Mouse (Mus musculus) liver, embryonic 11.5 days (tissue): ENCODE results near the gene Schip1. TPM values are rescaled to one million over a fixed set of nuclear protein-coding genes. Genes with fewer than 3 reads are reported as not detected.

Experiments
- ATAC-seq: fragments of 200-750 bp; cut with Nextera tagmentation; replicated peaks from 2 replicates; pipeline ENCODE4 v1.8.0; 2017; ENCODE audit warnings: moderate number of reproducible peaks, mild to moderate bottlenecking, moderate TSS enrichment, moderate library complexity; ENCODE audit not compliant: low FRiP score
- DNase-seq: peaks from one replicate; pipeline ENCODE4 v3.0.0-alpha.2; 2017; ENCODE audit warnings: low spot score
- H3K27ac ChIP-seq: fragments of 300-500 bp; sonication (generic); 2 replicates; pipeline ENCODE4 v1.5.1; 2014; ENCODE audit warnings: mild to moderate bottlenecking, low read depth, low read length, control low read depth
- H3K27me3 ChIP-seq: fragments of 300-500 bp; sonication (generic); replicated peaks from 2 replicates; pipeline ENCODE4 v1.6.1; 2014; ENCODE audit warnings: low read length, mixed read lengths; ENCODE audit not compliant: control insufficient read depth, insufficient read depth
- H3K36me3 ChIP-seq: fragments of 300-500 bp; sonication (generic); 2 replicates; pipeline ENCODE4 v1.6.1; 2014; ENCODE audit warnings: mild to moderate bottlenecking, low read length, moderate library complexity, mixed read lengths; ENCODE audit not compliant: control insufficient read depth, insufficient read depth
- H3K4me1 ChIP-seq: fragments of 300-500 bp; sonication (generic); replicated peaks from 2 replicates; pipeline ENCODE4 v1.6.1; 2014; ENCODE audit warnings: low read length, mixed read lengths; ENCODE audit not compliant: control insufficient read depth, insufficient read depth
- H3K4me2 ChIP-seq: fragments of 300-500 bp; sonication (generic); 2 replicates; pipeline ENCODE4 v1.6.1; 2014; ENCODE audit warnings: mild to moderate bottlenecking, control low read depth, moderate library complexity
- H3K4me3 ChIP-seq: fragments of 300-500 bp; sonication (generic); 2 replicates; pipeline ENCODE4 v1.5.1; 2014; ENCODE audit warnings: low read depth, low read length, control low read depth
- H3K9ac ChIP-seq: fragments of 300-500 bp; sonication (generic); 2 replicates; pipeline ENCODE4 v1.6.1; 2014; ENCODE audit warnings: low read depth, low read length, control low read depth
- H3K9me3 ChIP-seq: fragments of 300-500 bp; sonication (generic); 2 replicates; pipeline ENCODE4 v1.6.1; 2016; ENCODE audit warnings: low read length, inconsistent platforms, mixed read lengths; ENCODE audit not compliant: control insufficient read depth
- WGBS: fragments of 180-500 bp; shearing (Covaris S2); extraction: QIAGEN DNeasy Blood & Tissue Kit; methylation state at CpG from one replicate; pipeline ENCODE4 v1.1.7; 2014; 5-methylcytosine and 5-hydroxymethylcytosine counted together
- polyA plus RNA-seq: library from polyadenylated mRNA; unstranded; fragments of >200 nt; fragmentation: Nextera tagmentation; extraction: Ambion mirVana; gene quantifications from 2 replicates; pipeline ENCODE4 v1.2.1, GENCODE M21; 2014

Schip1 gene
- polyA plus RNA-seq, 1 experiment from 2014 or later: 10.6 TPM

DNA sequence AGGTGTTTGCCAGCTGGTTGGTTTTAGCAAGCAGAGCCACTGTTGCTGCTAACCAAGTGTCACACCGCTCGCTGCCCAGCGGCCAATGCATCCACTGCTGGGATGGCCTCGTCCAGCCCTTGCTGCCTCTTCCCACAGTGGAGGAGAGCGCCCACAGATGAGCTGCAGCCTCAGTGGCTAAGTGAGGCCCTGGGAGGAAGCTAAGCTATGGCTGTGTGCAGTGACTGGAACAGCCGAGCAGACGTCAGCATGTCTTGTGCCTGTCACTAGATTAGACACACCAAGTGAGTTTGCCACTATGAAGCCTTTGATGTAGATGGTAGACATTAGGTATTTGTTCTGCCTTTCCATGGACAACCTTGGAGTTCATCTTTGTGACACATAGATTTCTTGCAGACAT is 480.2 kb downstream of the Schip1 start:
- H3K27me3 ChIP-seq: no peaks in the 10 kb centered on the region
- WGBS: 77% methylated on average over 7 of the region's 7 CpGs
- no peaks in the 10 kb centered on the region for H3K9me3 ChIP-seq
- H3K36me3 ChIP-seq: no peaks in the 10 kb centered on the region
- no peak overlapping the region for H3K4me3 ChIP-seq
- DNase-seq: no peak
- no peak overlapping the region for H3K27ac ChIP-seq
- no peak for ATAC-seq
- no peak overlapping the region for H3K9ac ChIP-seq
- H3K4me1 ChIP-seq: no peaks in the 10 kb centered on the region; the same call in 1 of the 2 replicates
- no peak overlapping the region for H3K4me2 ChIP-seq

DNA sequence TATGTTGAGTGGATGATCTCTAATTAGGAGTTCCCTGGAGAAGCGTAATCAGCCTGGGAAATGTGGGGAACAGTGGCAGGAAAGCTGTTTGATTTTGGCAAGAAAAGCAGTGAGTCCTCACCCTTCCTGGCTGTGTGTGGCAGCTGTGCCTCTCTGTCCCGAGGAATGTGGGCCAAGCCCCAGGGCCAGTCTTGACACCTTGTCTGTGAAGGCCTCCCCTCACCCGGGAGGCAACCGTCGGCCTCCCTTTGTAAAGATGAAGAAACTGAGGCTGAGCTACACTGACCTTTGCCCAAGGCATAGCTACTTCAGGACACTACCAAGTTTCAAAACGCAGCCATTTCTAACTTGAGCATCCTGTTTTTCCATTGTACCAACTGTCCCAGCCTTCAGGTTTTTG is 481.3 kb downstream of the Schip1 start:
- Histone ChIP-seq H3K4me1 (no peaks in the 10 kb centered on the region; the same call in none of the 2 replicates), H3K27ac (no peak overlapping the region), H3K36me3 (no peaks in the 10 kb centered on the region), H3K4me2 (no peak overlapping the region), H3K9me3 (no peaks in the 10 kb centered on the region), H3K9ac (no peak overlapping the region), H3K4me3 (no peak overlapping the region), H3K27me3 (no peaks in the 10 kb centered on the region)
- DNase-seq (no peak), ATAC-seq (no peak)
- 69% methylated on average over 6 of the region's 6 CpGs for WGBS

DNA sequence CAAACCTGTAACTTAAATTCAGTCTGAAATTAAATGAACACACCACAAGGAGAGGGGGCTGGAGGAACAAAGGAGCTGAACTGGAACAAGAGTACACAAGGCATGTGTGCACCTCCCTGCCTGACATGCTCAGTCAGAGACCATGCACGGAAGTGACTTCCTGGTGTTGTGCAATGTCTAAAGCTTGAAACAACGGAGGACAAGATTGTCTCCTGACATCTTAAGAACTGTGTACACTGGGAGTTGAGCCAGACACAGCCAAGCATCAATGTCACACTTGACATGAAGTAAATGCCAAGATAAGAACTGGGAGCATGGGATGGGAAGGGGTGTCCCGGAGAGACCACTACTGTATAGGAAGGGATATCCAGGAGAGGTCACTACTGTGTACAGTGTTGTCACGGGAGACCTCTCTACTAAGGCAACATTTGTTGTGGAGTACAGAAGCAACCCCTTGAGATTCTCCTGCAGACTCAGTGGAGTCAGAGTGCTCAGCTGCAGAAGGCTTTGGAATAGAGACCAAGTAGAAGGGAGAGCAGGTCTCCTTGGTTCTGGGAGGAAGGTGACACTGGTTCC is 490.6 kb downstream of the Schip1 start:
- H3K4me2 ChIP-seq: no peak overlapping the region
- no peaks in the 10 kb centered on the region for H3K36me3 ChIP-seq
- WGBS: 47% methylated on average over 4 of the region's 4 CpGs
- H3K9me3 ChIP-seq: no peaks in the 10 kb centered on the region
- DNase-seq (no peak), ATAC-seq (no peak)
- no peak overlapping the region for H3K27ac ChIP-seq
- H3K27me3 ChIP-seq: no peaks in the 10 kb centered on the region
- no peak overlapping the region for H3K9ac ChIP-seq
- no peak overlapping the region for H3K4me3 ChIP-seq
- H3K4me1 ChIP-seq: no peaks in the 10 kb centered on the region; the same call in 1 of the 2 replicates

DNA sequence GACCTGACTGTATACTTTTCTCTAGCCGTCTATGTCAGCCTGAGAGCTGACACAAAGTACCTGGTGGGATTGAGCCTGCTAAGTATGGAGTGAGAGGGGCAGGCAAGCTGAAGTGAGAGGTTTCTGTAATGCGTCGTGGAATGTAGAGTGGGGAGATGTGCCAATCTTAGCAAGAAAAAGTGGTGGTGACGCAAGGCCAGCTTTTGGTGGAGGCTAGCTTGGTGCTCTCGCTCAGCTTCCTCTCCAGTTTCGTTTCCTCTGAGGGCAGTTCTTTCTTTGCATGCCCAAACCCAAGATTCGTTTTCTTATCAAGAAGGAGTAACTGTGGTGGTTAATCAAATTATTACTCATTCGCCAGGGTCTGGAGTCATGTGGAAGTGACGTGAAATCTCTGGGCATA is 492.3 kb downstream of the Schip1 start:
- DNase-seq (no peak), ATAC-seq (no peak)
- no peaks in the 10 kb centered on the region for H3K9me3 ChIP-seq
- 75% methylated on average over 9 of the region's 9 CpGs for WGBS
- H3K36me3 ChIP-seq: no peaks in the 10 kb centered on the region
- H3K4me1 ChIP-seq: no peaks in the 10 kb centered on the region; the same call in 1 of the 2 replicates
- H3K27ac ChIP-seq: no peak overlapping the region
- no peak overlapping the region for H3K4me2 ChIP-seq
- no peak overlapping the region for H3K9ac ChIP-seq
- H3K27me3 ChIP-seq: no peaks in the 10 kb centered on the region
- no peak overlapping the region for H3K4me3 ChIP-seq

DNA sequence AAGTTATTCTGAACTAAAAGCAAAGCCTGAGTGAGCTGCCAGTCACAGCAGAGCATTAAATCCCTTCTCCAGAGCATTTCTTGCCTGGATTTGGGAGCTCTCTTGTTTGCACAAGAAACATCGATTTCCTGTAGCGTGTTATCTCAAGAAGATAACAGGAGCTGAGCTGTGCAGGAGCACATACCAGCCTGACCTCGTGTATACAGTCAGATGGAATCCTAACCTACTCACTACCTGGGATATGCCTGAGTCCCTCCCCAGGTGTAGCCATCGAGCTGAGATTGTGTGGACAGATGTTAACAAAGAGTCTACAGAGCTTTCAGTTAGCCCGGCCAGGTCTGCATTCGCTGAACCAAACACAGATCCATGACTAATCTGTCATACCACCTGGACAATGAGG is 494.1 kb downstream of the Schip1 start:
- no peaks in the 10 kb centered on the region; the same call in 1 of the 2 replicates for H3K4me1 ChIP-seq
- no peaks in the 10 kb centered on the region for H3K36me3 ChIP-seq
- DNase-seq: no peak
- no peak overlapping the region for H3K27ac ChIP-seq
- no peak overlapping the region for H3K4me2 ChIP-seq
- WGBS: 51% methylated on average over 6 of the region's 6 CpGs
- no peak overlapping the region for H3K4me3 ChIP-seq
- ATAC-seq: no peak
- no peaks in the 10 kb centered on the region for H3K27me3 ChIP-seq
- no peak overlapping the region for H3K9ac ChIP-seq
- H3K9me3 ChIP-seq: no peaks in the 10 kb centered on the region

DNA sequence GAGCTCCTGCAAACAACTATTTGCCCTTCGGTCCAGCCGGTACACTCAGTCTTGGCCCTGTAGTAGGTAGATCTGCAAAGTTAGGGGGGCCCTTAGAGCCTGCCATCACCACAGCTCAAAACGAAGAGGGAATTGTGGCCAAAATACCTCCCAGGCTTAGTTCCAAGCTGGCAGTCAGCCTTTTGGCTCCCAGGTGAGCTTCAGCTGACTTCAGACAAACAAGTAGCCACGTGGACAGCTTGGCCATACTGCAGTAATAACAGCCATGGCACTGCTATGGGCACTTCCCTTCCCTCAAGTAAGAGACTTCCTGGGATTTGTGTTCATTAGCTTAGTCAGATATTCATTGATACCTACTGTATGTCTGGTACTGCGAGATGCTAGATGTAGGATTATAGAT is 495.5 kb downstream of the Schip1 start:
- H3K4me3 ChIP-seq: no peak overlapping the region
- H3K27me3 ChIP-seq: no peaks in the 10 kb centered on the region
- no peak for ATAC-seq
- H3K36me3 ChIP-seq: no peaks in the 10 kb centered on the region
- 82% methylated on average over 5 of the region's 5 CpGs for WGBS
- no peaks in the 10 kb centered on the region; the same call in 1 of the 2 replicates for H3K4me1 ChIP-seq
- H3K9ac ChIP-seq: no peak overlapping the region
- no peak overlapping the region for H3K4me2 ChIP-seq
- no peaks in the 10 kb centered on the region for H3K9me3 ChIP-seq
- DNase-seq: no peak
- H3K27ac ChIP-seq: no peak overlapping the region

DNA sequence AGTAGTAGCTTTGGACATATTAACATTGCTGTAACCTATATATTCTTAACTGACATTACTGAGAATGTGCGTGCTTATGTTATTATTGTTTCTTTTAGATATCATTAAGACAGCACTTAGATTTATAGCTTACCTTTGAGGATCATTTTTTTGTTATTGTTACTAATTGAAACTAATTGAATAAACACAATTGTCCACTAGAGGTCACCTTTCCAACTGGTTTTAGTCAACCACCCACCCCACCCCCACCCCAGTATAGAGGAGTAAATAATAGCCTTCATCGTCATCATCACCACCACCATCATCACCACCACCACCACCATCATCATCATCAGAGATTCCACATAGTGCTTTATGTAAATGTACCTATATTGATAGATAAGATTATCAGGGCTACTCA is 498.2 kb downstream of the Schip1 start:
- H3K36me3 ChIP-seq: no peaks in the 10 kb centered on the region
- H3K9me3 ChIP-seq: no peaks in the 10 kb centered on the region
- H3K4me2 ChIP-seq: no peak overlapping the region
- H3K9ac ChIP-seq: no peak overlapping the region
- H3K4me1 ChIP-seq: no peaks in the 10 kb centered on the region; the same call in 1 of the 2 replicates
- H3K4me3 ChIP-seq: no peak overlapping the region
- DNase-seq (no peak), ATAC-seq (no peak)
- no peak overlapping the region for H3K27ac ChIP-seq
- H3K27me3 ChIP-seq: no peaks in the 10 kb centered on the region
- WGBS: 65% methylated on average over 2 of the region's 2 CpGs

DNA sequence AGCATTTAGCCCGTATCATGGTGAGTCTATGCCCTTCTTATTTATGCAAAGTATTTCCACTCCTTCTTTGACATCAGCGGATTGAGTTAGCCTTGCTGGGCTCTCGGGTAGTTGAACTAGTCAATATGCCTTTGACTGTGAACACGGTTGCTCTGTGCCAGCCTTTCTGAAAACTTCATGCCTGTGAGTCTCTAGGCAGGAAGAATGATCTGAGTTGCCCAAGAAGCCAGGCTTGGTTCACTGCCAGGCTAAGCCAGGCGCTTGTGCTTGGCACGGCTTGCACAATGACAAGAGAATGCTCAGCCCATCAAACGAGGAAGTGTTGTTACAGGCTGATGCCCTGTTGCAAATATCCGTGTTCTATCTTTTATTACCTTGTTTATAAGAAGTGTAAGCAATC is 499.3 kb downstream of the Schip1 start:
- Histone ChIP-seq H3K4me2 (no peak overlapping the region), H3K27ac (no peak overlapping the region), H3K4me1 (no peaks in the 10 kb centered on the region; the same call in 1 of the 2 replicates), H3K27me3 (no peaks in the 10 kb centered on the region), H3K9ac (no peak overlapping the region), H3K4me3 (no peak overlapping the region), H3K36me3 (no peaks in the 10 kb centered on the region), H3K9me3 (no peaks in the 10 kb centered on the region)
- ATAC-seq (no peak), DNase-seq (no peak)
- 76% methylated on average over 8 of the region's 8 CpGs for WGBS

DNA sequence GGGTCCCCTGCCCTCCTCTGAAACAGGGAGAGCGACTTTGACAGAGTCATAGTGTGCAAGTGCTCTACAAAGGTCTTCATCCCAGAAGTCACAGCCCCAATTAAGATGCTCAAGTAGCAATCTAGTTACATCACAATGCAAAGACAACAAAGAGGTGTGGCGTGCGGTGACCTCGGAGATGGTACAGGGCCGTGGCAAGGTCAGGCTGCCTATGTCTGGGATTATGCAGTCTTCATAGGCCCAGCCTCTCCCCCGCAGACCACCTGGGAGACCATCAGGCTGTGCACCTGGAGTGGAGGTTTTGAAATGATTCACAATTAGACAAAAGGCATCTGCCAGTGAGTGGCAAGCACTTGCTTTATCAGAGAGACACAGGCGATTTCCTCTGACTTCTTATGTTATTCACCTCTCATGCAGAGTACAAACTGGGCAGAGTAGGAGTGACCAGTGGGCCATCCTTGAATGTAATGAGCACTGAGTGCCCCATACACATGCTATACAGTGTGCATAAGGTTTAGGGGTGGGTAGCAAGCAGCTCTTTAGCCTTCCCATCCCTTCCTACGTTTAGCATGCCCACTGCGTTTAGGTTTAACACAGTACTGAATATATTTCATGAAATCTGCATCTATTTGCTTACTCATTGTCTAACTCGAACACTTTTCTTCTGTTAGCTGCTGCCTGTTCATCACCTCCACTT is 500.5 kb downstream of the Schip1 start:
- Histone ChIP-seq H3K9me3 (no peaks in the 10 kb centered on the region), H3K9ac (no peak overlapping the region), H3K27ac (no peak overlapping the region), H3K36me3 (no peaks in the 10 kb centered on the region), H3K4me1 (no peaks in the 10 kb centered on the region), H3K4me2 (no peak overlapping the region), H3K4me3 (no peak overlapping the region), H3K27me3 (no peaks in the 10 kb centered on the region)
- 79% methylated on average over 10 of the region's 10 CpGs for WGBS
- ATAC-seq (no peak), DNase-seq (no peak)
